Mouse (Mus musculus): ENCODE results near the gene Rdh16f1. TPM values are rescaled to one million over a fixed set of nuclear protein-coding genes. Genes with fewer than 3 reads are reported as not detected.
"Not testable (repeated sequence)": the region's sequence is repeated elsewhere in the genome, so short reads cannot be mapped to it uniquely, and the experiment has no call there.

The Rdh16f1 gene
- polyA plus RNA-seq, 1 experiment from 2014 or later = not detected

DNA sequence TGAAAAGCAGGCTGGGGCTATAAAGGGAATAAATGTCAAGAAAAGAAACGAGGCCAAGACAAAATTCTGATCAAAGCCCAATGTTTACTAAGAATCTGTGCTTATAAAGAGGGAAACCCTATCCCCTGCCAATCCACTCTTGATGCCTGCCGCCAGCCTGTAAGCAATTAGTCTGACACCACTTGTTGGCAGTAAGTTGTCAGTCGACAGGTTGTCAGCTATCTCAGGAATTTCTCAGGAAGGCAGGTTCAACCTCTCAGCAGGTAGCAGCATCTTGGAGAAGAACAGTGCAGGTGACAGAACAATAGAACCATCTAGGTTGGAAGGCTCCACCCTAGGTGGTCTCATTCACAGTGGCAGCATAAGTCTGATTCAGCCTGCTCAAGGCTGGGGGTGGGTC, 69.5 kb downstream of the Rdh16f1 start:
- Histone ChIP-seq H3K27me3 (replicated peaks; ENCODE audit: control insufficient read depth, insufficient read depth, low read length) (no peaks in the 10 kb centered on the region), H3K9me3 (ENCODE audit: control insufficient read depth, low read length) (no peaks in the 10 kb centered on the region), H3K27ac (replicated peaks; ENCODE audit: low read depth, low read length) (no peak overlapping the region), H3K4me2 (ENCODE audit: low read depth, low read length) (no peak overlapping the region), H3K4me1 (ENCODE audit: control insufficient read depth, insufficient read depth, low read length) (no peaks in the 10 kb centered on the region), H3K36me3 (ENCODE audit: control insufficient read depth, insufficient read depth, low read length) (no peaks in the 10 kb centered on the region), H3K9ac (ENCODE audit: low read depth, low read length) (no peak overlapping the region), H3K4me3 (ENCODE audit: low read depth, low read length) (no peak overlapping the region)
- DNase-seq (ENCODE audit: low spot score) (no peak), ATAC-seq (ENCODE audit: low read depth) (no peak)
- 57% methylated on average over 3 of the region's 3 CpGs for WGBS

DNA sequence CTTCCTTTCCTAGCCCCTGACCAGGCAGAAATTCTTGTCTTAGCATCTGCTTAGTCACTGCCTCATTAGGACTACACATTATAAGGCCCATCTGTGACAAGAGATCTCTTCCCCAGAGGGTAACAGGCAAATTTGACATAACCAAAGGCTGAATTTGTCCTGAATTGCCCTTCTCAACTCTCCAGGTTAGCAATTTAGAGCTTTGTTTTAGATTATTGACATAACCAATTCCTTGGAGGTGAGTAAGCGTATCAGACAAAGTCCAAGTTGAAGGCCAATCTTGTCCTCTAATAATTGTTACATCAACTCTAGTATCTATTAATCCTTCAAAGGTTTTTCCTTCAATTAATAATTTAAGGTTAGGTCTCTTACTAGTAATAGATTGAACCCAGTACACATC, 74.6 kb downstream of the Rdh16f1 start:
- ATAC-seq (ENCODE audit: low read depth); H3K36me3 ChIP-seq (ENCODE audit: control insufficient read depth, insufficient read depth, low read length); H3K9ac ChIP-seq (ENCODE audit: low read depth, low read length); DNase-seq (ENCODE audit: low spot score); H3K4me2 ChIP-seq (ENCODE audit: low read depth, low read length); H3K27ac ChIP-seq (replicated peaks; ENCODE audit: low read depth, low read length); H3K4me3 ChIP-seq (ENCODE audit: low read depth, low read length); H3K27me3 ChIP-seq (replicated peaks; ENCODE audit: control insufficient read depth, insufficient read depth, low read length); H3K4me1 ChIP-seq (ENCODE audit: control insufficient read depth, insufficient read depth, low read length); H3K9me3 ChIP-seq (ENCODE audit: control insufficient read depth, low read length): not testable (repeated sequence)
- 90% methylated on average over 1 of the region's 1 CpGs for WGBS

DNA sequence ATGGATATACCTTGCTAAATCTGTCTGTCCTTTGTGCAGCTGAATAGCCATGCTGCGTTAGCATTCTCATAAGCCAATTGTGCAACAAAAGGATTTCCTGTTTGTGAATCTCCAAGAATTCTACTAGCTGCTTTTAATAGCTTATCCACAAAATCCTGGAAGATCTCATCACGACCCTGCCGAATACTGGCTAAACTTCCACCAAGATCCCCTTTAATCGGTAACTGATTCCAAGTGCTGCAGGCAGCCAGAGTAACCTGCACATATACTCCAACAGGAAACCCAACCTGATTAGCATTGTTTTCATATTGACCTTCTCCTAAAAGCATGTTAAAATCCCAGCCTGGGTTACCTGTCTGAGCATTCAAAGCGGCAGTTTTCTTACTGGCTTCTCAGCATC, 75.7 kb downstream of the Rdh16f1 start:
- no peak overlapping the region for H3K9ac ChIP-seq (ENCODE audit: low read depth, low read length)
- no peak for DNase-seq (ENCODE audit: low spot score)
- H3K9me3 ChIP-seq (ENCODE audit: control insufficient read depth, low read length) = no peaks in the 10 kb centered on the region
- H3K27me3 ChIP-seq (replicated peaks; ENCODE audit: control insufficient read depth, insufficient read depth, low read length) = no peaks in the 10 kb centered on the region
- no peak overlapping the region for H3K27ac ChIP-seq (replicated peaks; ENCODE audit: low read depth, low read length)
- no peaks in the 10 kb centered on the region for H3K4me1 ChIP-seq (ENCODE audit: control insufficient read depth, insufficient read depth, low read length)
- H3K36me3 ChIP-seq (ENCODE audit: control insufficient read depth, insufficient read depth, low read length) = no peaks in the 10 kb centered on the region
- no peak overlapping the region for H3K4me2 ChIP-seq (ENCODE audit: low read depth, low read length)
- 84% methylated on average over 5 of the region's 5 CpGs for WGBS
- H3K4me3 ChIP-seq (ENCODE audit: low read depth, low read length) = no peak overlapping the region
- ATAC-seq (ENCODE audit: low read depth) = no peak

DNA sequence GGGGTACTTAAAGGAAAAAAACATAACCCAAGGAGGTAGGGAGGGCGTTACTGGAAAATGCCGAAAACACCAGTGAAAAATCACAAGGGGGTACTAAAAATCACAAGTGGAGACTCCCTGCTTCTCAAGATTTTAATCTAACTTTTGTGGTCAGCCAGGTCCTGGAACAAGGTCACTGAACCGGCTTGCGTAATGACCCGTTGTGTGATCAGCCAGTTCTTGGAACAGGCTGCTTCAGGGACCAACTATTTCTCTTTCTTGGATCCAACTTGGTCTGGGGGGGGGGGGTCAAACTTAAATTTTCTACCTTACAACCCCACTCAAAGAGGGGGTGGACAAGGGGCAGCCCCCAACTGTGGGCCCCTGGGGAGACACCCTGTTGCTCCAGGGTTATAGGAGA, 78.2 kb downstream of the Rdh16f1 start:
- not testable (repeated sequence) for H3K36me3 ChIP-seq (ENCODE audit: control insufficient read depth, insufficient read depth, low read length); H3K27me3 ChIP-seq (replicated peaks; ENCODE audit: control insufficient read depth, insufficient read depth, low read length); ATAC-seq (ENCODE audit: low read depth); H3K4me2 ChIP-seq (ENCODE audit: low read depth, low read length); H3K27ac ChIP-seq (replicated peaks; ENCODE audit: low read depth, low read length); DNase-seq (ENCODE audit: low spot score); H3K4me3 ChIP-seq (ENCODE audit: low read depth, low read length); H3K9me3 ChIP-seq (ENCODE audit: control insufficient read depth, low read length); H3K4me1 ChIP-seq (ENCODE audit: control insufficient read depth, insufficient read depth, low read length); H3K9ac ChIP-seq (ENCODE audit: low read depth, low read length)
- WGBS = 94% methylated on average over 5 of the region's 5 CpGs

DNA sequence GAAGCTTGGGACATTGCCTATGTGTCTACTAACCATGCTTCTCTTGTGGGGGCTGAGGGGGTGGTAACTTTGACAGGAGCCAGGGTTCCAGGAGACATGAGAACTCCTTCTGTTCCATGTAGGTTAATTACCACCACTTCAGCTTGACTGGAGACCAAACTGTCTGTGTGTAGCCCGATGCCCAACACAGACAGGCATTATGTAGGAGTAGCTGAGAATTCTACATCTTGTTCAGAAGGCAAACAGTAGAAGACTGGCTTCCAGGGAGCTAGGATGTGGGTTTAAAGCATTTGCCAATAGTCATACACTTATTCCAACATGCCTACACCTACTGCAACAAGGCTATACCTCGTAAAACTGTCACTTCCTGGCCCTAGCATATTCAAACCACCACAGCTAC, 79.0 kb downstream of the Rdh16f1 start:
- no peaks in the 10 kb centered on the region for H3K4me1 ChIP-seq (ENCODE audit: control insufficient read depth, insufficient read depth, low read length)
- H3K9me3 ChIP-seq (ENCODE audit: control insufficient read depth, low read length) = no peaks in the 10 kb centered on the region
- no peaks in the 10 kb centered on the region for H3K27me3 ChIP-seq (replicated peaks; ENCODE audit: control insufficient read depth, insufficient read depth, low read length)
- H3K27ac ChIP-seq (replicated peaks; ENCODE audit: low read depth, low read length) = no peak overlapping the region
- ATAC-seq (ENCODE audit: low read depth) = no peak
- 87% methylated on average over 2 of the region's 2 CpGs for whole genome bisulfite sequencing
- H3K4me2 ChIP-seq (ENCODE audit: low read depth, low read length) = no peak overlapping the region
- no peaks in the 10 kb centered on the region for H3K36me3 ChIP-seq (ENCODE audit: control insufficient read depth, insufficient read depth, low read length)
- no peak for DNase-seq (ENCODE audit: low spot score)
- no peak overlapping the region for H3K4me3 ChIP-seq (ENCODE audit: low read depth, low read length)
- no peak overlapping the region for H3K9ac ChIP-seq (ENCODE audit: low read depth, low read length)

DNA sequence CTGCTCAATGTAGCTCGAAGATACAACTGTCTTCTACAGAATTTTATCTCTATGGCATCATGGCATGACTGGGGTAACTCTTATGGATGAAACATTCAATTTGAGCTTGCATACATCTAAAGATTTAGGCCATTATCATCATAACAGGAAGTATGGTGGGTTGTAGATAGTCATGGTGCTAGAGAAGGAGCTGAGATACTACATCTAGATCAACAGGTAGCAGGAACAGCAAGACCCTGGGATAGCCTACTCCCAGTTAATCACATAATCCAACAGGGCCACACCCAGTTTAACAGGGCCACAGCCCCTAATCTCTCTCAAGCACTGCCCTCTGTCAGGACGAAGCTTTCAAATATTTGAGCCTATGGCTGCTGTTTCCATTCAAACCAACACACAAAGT, 81.2 kb downstream of the Rdh16f1 start:
- Histone ChIP-seq H3K9me3 (ENCODE audit: control insufficient read depth, low read length) (no peaks in the 10 kb centered on the region), H3K4me3 (ENCODE audit: low read depth, low read length) (no peak overlapping the region), H3K4me2 (ENCODE audit: low read depth, low read length) (no peak overlapping the region), H3K4me1 (ENCODE audit: control insufficient read depth, insufficient read depth, low read length) (no peaks in the 10 kb centered on the region), H3K36me3 (ENCODE audit: control insufficient read depth, insufficient read depth, low read length) (no peaks in the 10 kb centered on the region), H3K27me3 (replicated peaks; ENCODE audit: control insufficient read depth, insufficient read depth, low read length) (no peaks in the 10 kb centered on the region), H3K9ac (ENCODE audit: low read depth, low read length) (no peak overlapping the region), H3K27ac (replicated peaks; ENCODE audit: low read depth, low read length) (no peak overlapping the region)
- DNase-seq (ENCODE audit: low spot score) = no peak
- WGBS = 74% methylated on average over 2 of the region's 2 CpGs
- no peak for ATAC-seq (ENCODE audit: low read depth)

Other genes with a start within 250 kb of the Rdh16f1 start
- gene Ndufa4l2, start 244.8 kb upstream of the Rdh16f1 start, polyA plus RNA-seq (2014; fragmentation: Nextera tagmentation; extraction: Ambion mirVana) = 57.7 and 91.9 TPM in 2 replicates
- gene Shmt2, start 237.3 kb upstream of the Rdh16f1 start, polyA plus RNA-seq (2014; fragmentation: Nextera tagmentation; extraction: Ambion mirVana) = 80.0 and 89.4 TPM in 2 replicates
- 5.2 and 6.1 TPM in 2 replicates for gene Nxph4, start 225.2 kb upstream of the Rdh16f1 start, polyA plus RNA-seq (2014; fragmentation: Nextera tagmentation; extraction: Ambion mirVana)
- gene Lrp1, start 138.6 kb upstream of the Rdh16f1 start, polyA plus RNA-seq (2014; fragmentation: Nextera tagmentation; extraction: Ambion mirVana) = 137 and 145 TPM in 2 replicates
- 22.9 and 23.1 TPM in 2 replicates for gene Stat6, start 116.8 kb upstream of the Rdh16f1 start, polyA plus RNA-seq (2014; fragmentation: Nextera tagmentation; extraction: Ambion mirVana)
- 10.5 and 11.2 TPM in 2 replicates for gene Nemp1, start 92.9 kb upstream of the Rdh16f1 start, polyA plus RNA-seq (2014; fragmentation: Nextera tagmentation; extraction: Ambion mirVana)
- 15.2 and 16.1 TPM in 2 replicates for gene Nab2, start 91.2 kb upstream of the Rdh16f1 start, polyA plus RNA-seq (2014; fragmentation: Nextera tagmentation; extraction: Ambion mirVana)
- gene Myo1a, start 54.6 kb upstream of the Rdh16f1 start, polyA plus RNA-seq (2014; fragmentation: Nextera tagmentation; extraction: Ambion mirVana) = 0.75 and 1.2 TPM in 2 replicates
- 0.54 TPM in 1 of 2 replicates, not detected in the other for gene Tac2, start 35.3 kb upstream of the Rdh16f1 start, polyA plus RNA-seq (2014; fragmentation: Nextera tagmentation; extraction: Ambion mirVana)
- 3.1 and 3.7 TPM in 2 replicates for gene Zbtb39, start 20.2 kb upstream of the Rdh16f1 start, polyA plus RNA-seq (2014; fragmentation: Nextera tagmentation; extraction: Ambion mirVana)
- gene Gpr182, start 8.1 kb upstream of the Rdh16f1 start, polyA plus RNA-seq (2014; fragmentation: Nextera tagmentation; extraction: Ambion mirVana) = 0.63 and 0.67 TPM in 2 replicates
- 0.10 and 0.11 TPM in 2 replicates for gene Rdh1, start 66 bp upstream of the Rdh16f1 start, polyA plus RNA-seq (2014; fragmentation: Nextera tagmentation; extraction: Ambion mirVana)
- 0.38 TPM in 1 of 2 replicates, not detected in the other for gene Rdh9, start 16.6 kb downstream of the Rdh16f1 start, polyA plus RNA-seq (2014; fragmentation: Nextera tagmentation; extraction: Ambion mirVana)
- gene Rdh16, start 41.4 kb downstream of the Rdh16f1 start, polyA plus RNA-seq (2014; fragmentation: Nextera tagmentation; extraction: Ambion mirVana) = not detected in 2 replicates
- gene Rdh19, start 90.1 kb downstream of the Rdh16f1 start, polyA plus RNA-seq (2014; fragmentation: Nextera tagmentation; extraction: Ambion mirVana) = not detected in 2 replicates
- not detected in 2 replicates for gene Rdh16f2, start 106.7 kb downstream of the Rdh16f1 start, polyA plus RNA-seq (2014; fragmentation: Nextera tagmentation; extraction: Ambion mirVana)
- not detected in 2 replicates for gene Rdh7, start 129.0 kb downstream of the Rdh16f1 start, polyA plus RNA-seq (2014; fragmentation: Nextera tagmentation; extraction: Ambion mirVana)
- gene Sdr9c7, start 138.7 kb downstream of the Rdh16f1 start, polyA plus RNA-seq (2014; fragmentation: Nextera tagmentation; extraction: Ambion mirVana) = 0.77 and 1.1 TPM in 2 replicates
- gene Hsd17b6, start 247.8 kb downstream of the Rdh16f1 start, polyA plus RNA-seq (2014; fragmentation: Nextera tagmentation; extraction: Ambion mirVana) = 0.75 TPM in 1 of 2 replicates, not detected in the other